Mouse (Mus musculus) cerebellum, postnatal 4 days (tissue): ENCODE results near the gene Pkig.
"Not testable (repeated sequence)": the region's sequence is repeated elsewhere in the genome, so short reads cannot be mapped to it uniquely, and the experiment has no call there.

Source experiments
- DNase-seq, 2 experiments: peaks; one replicate each; pipeline ENCODE4 v3.0.0; 2022; ENCODE audit warnings: low spot score in 2 of 2, mixed read lengths in 1 of 2

Pkig gene

DNA sequence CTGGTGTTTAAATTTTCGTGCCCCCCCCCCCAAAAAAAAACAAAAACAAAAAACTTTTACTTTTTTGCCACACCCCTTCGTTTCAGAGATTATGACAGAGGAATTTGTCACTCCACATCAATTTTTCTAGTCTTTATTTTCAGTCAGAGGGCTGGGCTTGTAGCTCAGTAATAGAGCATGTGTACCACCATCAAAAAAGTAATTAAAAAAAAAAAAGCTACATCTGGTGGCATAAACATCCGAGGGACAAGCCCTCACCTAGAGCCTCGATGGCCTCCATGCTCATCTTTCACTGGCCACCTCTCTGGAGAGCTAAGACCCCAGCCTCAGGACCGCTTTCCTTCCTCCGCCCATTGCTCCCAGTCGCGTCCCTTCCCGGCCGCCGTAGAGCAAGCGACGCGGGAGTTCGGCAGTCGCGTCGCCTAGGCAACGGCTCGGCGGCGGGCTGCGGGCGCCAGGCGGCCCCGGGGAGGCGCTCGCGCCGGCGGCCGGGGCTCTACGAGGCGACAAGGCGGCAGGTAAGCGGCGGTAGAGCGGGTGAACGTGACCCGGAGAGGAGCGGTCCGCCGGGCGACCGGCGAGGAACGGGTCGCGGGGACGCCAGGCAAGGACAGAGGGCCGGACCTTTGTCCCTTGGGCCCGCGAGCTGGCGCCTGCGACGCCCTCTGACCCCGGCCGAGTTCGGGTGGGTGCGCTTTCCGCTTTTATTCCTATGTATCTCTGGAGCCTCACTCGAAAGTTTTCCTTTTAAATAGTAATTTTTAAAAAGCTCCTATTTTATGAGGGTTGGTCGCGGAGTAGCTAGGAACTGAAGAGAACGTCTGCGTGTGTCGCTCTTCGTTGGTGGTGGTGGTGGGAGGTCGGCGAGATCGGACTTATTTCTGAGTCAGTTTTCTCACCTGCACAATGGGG is at the start of gene Pkig:
TSS of gene Pkig (plus strand) at position 412 of the 912 bp plus-strand sequence.
- DNase-seq = peak; percentile 74 to 87

GRCm38 (mm10) chr2:163609281-163609975 is 48.8 kb upstream of the Pkig start:
- DNase-seq = no peak

- DNase-seq = no peak
Observed at GRCm38 (mm10) chr2:163611176-163611575, 47.0 kb upstream of the Pkig start.

DNA sequence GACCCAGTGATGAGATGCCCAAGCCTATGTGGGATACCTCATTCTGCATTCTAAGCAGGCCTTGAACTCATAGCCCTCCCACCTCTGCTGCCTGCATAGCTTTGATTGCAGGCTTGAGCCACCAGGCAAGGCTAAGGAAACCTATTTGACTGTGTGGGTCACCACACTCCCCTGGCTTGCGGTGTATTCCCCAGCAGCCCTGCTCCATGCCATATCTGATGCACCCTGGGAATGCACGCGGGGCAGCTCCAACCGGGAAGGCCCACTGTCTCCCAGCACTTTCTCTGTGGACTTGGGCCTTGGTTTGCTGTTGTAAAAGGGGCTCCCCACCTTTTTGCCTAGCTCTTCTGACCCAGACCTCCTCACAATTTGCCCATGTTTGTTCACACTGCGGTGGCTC is 45.0 kb upstream of the Pkig start:
- DNase-seq = no peak

DNA sequence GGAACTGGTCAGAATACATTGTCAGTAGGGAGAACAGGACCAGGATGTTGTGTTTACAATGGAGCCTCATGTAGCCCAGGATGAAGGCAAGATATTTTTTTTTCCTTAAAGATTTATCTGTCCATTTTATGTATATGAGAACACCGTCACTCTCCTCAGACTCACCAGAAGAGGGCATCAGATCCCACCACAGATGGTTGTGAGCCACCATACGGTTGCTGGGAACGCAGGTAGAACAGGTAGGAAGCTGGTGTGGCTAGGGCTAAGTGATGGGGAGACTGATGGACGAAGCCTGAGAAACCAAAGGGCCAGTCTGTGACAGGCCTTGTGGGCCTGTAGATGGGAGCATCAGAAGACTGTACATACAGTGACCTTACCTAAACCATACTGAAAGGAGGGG is 44.2 kb upstream of the Pkig start:
- no peak for DNase-seq

- DNase-seq = no peak
Observed at GRCm38 (mm10) chr2:163615401-163615800, 42.8 kb upstream of the Pkig start.

DNA sequence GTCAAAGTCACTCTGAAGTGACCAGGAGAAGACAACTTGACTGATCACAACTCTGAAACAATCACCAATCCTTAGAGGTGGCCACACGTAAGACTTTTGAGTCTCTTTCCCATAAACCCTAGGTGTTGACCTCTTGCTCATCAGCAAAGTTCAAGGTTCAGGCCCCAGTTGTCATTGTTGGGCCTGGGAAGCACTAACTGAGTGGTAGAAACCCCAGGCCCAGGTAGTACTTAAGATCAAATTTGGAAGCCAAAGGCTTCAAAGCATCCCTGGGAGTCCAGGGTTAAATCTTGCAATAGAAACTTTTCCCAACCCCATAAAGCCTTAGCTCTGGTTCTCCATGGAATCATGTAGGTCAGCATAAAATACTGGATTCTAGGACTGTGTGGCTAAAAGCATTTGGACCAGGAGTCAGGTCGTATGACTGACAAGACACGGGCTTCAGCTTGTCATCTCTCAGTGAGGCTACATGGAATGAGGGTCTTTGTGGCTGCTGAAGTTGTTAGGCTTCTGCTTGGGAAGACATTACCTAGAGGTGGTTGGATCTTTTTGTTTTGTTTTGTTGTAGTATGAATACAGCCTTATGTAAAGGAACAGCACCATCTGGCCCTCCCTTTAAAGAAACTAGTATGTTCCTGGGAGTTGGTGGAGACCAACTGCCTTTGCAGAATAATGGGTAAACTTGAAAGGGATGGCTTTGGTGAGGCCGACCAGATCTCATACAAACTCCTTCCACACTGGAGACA is 42.1 kb upstream of the Pkig start:
- DNase-seq = no peak

DNA sequence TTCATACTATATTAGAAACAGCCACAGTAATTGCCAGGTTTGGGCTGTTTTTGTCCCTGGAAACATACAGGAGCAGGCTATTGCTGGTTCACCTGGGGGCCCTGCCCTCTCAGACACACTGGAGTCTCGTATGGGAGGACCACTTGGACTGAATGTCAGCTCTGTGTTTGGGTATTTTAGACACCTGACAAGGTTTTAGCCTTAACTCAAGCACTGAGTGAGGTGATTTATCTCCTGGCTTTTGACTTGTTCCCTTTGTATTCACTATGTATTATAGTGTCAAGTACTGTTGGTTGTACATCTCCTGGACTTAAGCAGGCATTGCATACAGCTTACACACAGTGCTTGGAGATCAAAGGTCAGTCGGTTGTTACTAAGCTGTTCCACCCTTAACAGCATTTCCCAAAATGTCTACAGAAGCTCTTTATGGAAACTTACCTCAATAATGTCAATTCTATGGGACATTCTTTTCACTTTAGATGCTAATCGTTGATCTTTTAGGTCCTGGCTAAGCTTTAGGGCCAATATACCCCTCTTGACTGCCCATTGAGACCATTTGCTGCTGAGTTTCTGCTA is 41.4 kb upstream of the Pkig start:
- no peak for DNase-seq

DNA sequence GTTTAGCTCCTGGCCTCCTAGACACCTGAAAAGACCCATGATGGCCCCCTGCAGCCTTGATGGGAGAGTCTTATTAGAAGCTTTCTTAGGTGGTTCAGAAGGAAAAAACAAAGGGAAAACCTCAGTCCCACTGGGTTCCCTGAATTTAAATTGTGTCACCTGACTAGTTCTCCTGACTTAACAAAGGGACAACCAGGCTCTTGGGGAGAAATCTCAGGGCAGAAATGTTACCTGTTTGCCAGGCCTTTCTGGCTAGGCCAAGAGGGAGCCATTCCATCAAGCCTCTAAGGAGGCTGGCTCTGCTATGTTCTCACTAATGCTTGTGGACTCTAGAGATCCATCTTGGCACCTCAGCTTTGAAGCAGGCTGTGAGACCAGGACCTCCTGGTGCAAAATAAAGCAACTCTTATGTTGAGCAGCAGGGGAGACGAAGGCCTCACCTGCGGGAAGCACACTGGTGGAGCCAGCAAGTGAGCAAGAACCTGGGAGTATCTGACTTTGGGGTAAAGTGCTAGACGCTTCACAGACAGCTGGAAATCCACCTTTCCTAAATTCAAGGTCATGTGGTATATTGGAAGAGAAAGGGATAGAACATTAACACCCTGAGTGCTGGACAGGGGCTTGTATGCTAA is 40.8 kb upstream of the Pkig start:
- no peak for DNase-seq

- DNase-seq = no peak
Observed at GRCm38 (mm10) chr2:163617874-163618273, 40.3 kb upstream of the Pkig start.

DNA sequence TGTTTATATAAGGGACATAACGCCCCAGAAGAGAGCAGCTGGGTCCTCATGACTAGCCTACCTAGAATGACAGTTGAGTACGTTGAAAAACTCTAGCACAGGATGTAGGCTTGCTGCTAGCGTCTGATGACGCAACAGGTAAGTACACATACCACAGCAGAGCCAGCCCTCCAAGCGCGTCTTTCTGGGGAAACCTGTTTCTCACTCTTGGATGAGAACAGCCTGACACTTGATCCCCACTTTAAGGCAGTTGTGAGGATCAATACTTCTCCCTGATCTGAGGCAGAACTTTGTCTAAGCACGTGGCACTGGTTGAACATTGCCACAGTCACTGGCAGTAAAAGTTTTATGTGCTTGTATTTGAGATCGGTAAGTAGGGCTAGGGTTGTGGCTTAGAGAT is 37.7 kb upstream of the Pkig start:
- no peak for DNase-seq

DNA sequence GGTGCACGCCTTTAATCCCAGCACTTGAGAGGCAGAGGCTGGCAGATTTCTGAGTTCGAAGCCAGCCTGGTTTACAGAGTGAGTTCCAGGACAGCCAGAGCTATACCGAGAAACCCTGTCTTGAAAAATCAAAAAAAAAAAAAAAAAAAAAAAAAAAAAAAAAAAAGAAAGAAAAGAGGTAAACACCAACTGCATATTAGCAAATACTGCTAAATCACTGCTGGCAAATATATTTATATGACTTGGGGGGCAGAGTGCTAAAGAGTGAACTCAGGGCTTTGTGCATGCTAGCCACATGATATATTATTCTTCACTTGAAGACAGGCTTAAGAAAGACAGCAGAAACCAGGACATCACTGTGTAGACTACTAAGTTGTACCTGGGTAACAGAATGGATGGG is 36.8 kb upstream of the Pkig start:
- DNase-seq = not testable (repeated sequence)

DNA sequence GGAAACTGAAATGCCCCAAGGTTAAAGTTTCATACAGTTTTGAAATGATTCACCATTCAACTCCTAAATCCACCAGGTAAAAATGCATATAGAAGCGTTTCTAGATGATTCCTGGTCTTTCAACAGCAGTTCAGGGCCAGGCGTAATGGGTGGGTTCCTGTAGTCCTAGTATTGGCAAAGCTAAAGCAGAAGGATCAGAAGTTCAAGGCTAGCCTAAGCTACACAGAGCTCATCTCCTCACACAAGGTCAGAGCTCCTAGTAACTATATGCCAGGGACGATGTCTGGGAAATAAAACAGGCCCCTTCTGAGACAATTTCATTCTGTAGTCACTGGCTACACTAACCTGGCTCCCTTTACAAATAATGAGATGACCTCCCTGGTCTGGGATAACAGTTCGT is 27.0 kb upstream of the Pkig start:
- no peak for DNase-seq

- no peak for DNase-seq
Observed at GRCm38 (mm10) chr2:163631715-163632114, 26.5 kb upstream of the Pkig start.

DNA sequence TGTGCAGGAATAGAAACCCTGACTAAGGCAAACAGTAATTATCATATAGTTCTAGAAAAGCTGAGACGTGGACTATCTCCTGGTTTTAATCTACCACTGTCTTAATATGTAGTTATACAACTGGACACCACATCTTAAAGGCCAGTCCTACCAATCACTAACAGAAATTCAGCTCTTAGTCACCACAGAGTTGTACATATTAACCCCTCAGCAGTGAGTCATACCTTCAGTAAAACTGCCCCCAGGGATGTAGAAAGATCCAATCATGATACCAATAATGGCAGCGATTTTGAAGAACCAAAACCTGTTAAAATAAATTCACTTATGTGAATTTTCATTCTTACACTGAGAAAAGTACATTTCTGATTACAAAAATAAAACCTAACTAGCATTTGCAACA is 24.0 kb upstream of the Pkig start:
- DNase-seq = no peak

- no peak for DNase-seq
Observed at GRCm38 (mm10) chr2:163636057-163636456, 22.1 kb upstream of the Pkig start.

- DNase-seq = no peak
Observed at GRCm38 (mm10) chr2:163637655-163638266, 20.4 kb upstream of the Pkig start.

DNA sequence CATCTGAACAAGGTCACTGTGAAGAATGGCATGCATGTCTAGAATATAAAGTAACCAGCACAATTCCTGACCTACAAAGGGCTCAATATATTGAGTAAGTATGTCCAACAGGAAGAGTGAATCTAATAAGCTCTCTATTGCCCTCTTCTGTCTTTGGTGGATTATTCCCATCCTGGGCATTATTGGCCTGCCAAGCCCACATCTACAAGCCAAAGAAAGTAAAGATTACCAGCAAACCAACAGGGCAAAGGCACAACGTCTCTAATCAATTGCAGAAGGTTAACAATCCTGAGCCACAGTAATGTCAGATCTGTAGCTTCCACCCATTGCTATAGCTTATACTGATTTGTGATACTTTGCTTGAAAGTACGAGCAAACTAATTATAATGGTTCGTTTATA is 17.7 kb upstream of the Pkig start:
- DNase-seq = no peak

- no peak for DNase-seq
Observed at GRCm38 (mm10) chr2:163641681-163642080, 16.5 kb upstream of the Pkig start.

DNA sequence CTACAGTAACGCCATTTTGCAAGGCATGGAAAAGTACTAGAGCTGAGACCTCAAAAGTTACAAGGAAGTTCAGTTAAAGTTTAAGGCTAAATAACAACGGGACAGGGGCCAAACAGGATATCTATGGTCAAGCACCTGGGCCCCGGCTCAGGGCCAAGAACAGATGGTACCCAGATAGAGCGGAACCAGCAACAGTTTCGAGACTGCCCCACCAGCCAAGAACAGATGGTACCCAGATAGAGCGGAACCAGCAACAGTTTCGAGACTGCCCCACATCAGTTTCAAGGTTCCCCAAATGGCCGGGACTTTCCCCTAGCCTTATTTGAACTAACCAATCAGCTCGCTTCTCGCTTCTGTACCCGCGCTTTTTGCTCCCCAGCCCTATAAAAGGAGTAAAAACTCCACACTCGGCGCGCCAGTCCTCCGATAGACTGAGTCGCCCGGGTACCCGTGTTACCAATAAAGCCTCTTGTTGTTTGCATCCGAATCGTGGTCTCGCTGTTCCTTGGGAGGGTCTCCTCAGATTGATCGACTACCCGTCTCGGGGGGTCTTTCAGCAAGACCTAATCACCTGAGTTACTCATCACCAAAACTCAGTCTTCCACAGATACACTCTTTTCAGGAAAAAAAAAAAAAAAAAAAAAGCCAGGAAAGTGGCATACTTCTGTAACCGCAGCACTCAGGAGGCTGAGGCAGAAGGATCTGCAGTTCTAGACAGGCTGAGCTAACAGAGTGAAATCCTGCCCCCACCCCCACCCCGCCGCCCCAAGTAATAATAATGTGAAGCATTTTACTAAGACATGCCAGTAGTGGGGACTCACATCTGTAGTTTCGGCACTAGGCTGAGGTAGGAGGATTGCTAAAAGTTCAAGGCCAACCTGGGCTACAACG is 15.3 kb upstream of the Pkig start:
- DNase-seq = no peak
